Mouse (Mus musculus) G1E (cell line): ENCODE data around the gene Zmynd11. TPM values are rescaled to one million over a fixed set of nuclear protein-coding genes. Genes with fewer than 3 reads are reported as not detected.

Experiments
- ATAC-seq: 2 replicates; pipeline ENCODE4 v1.8.0; 2016; ENCODE audit warnings: mild to moderate bottlenecking; ENCODE audit not compliant: insufficient number of reproducible peaks, poor library complexity, low FRiP score, severe bottlenecking; ENCODE audit errors: extremely low read depth
- DNase-seq: peaks from one replicate; pipeline ENCODE4 v3.0.0; 2012; ENCODE audit warnings: low spot score
- H3K27me3 ChIP-seq: 2 replicates; pipeline ENCODE4 v1.6.1; 2012; ENCODE audit warnings: mild to moderate bottlenecking, low read length, inconsistent platforms; ENCODE audit not compliant: insufficient read depth
- H3K36me3 ChIP-seq: replicated peaks from 2 replicates; pipeline ENCODE3; 2012; ENCODE audit warnings: mild to moderate bottlenecking, inconsistent platforms
- H3K4me1 ChIP-seq: 2 replicates; pipeline ENCODE4 v1.6.1; 2012; ENCODE audit warnings: low read depth, low read length, inconsistent platforms, mixed read lengths; ENCODE audit not compliant: insufficient read depth
- H3K4me3 ChIP-seq: 2 replicates; pipeline ENCODE4 v1.5.1; 2012; ENCODE audit warnings: low read depth, mild to moderate bottlenecking, inconsistent platforms, low read length, moderate library complexity, mixed read lengths
- H3K9me3 ChIP-seq: replicated peaks from 2 replicates; pipeline ENCODE4 v1.6.1; 2012; ENCODE audit warnings: inconsistent platforms
- CTCF ChIP-seq: IDR thresholded peaks from 2 replicates; pipeline ENCODE4 v1.5.1; 2012; ENCODE audit warnings: low read depth, low read length, inconsistent platforms, mixed read lengths
- GATA1 ChIP-seq: IDR thresholded peaks from 2 replicates; pipeline ENCODE4 v1.6.1; 2012; ENCODE audit warnings: borderline replicate concordance, low read length, inconsistent platforms, mixed read lengths
- GATA2 ChIP-seq: IDR thresholded peaks from 2 replicates; pipeline ENCODE4 v1.6.1; 2012; ENCODE audit warnings: low read depth, low read length, inconsistent platforms, borderline replicate concordance
- POLR2AphosphoS5 ChIP-seq: IDR thresholded peaks from 2 replicates; pipeline ENCODE4 v1.6.1; 2012; ENCODE audit warnings: low read depth, low read length, inconsistent platforms; ENCODE audit not compliant: insufficient replicate concordance
- TAL1 ChIP-seq: conservative IDR thresholded peaks from 2 replicates; pipeline ENCODE4 v1.6.1; 2012; ENCODE audit warnings: low read depth, low read length, inconsistent platforms, mixed read lengths
- polyA plus RNA-seq: library from polyadenylated mRNA; stranded (reverse); fragments of >175 nt; gene quantifications from 2 replicates; pipeline ENCODE4 v1.2.3, GENCODE M21; 2012
- total RNA-seq, 2 experiments: library from RNA; stranded (forward) in 1 of 2; stranded (reverse) in 1 of 2; fragments of 200-1000 nt in 1 of 2; fragments of >200 nt in 1 of 2; fragmentation: Nextera tagmentation in 1 of 2; gene quantifications; 2 replicates each; pipeline ENCODE4 v1.2.3; 2014 to 2017

The Zmynd11 gene
- total and polyA plus RNA-seq, 3 experiments: 23.8 to 90.0 (median 76.9) TPM

DNA sequence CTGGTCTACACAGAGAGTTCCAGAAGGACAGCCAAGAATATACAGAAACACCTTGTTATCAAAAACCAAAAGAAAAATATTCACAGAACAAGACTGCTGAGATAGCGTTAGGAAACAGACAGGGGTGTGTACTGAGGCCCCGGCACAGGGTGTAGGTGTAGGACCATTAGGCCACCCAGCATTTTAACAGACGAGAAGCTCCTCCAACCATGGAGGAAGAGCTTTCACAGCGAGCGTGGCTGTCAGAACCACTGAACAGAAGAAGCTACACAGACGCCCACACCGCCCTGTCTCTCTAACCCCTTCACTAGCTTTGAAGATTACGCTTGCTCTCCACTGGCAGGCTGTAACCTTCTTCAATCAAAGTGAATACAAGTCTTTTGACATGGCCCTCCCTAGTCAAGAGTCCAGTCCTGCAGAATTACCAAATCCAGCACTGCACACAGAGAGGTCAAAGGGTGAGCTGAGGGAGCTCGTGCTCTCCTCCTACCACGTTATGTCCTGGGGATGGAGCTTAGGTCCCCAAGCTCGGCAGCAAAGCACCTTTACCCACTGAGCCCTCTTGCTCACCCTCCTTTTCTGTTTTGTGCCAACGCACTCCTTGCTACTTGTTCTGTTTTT, 62.4 kb downstream of the Zmynd11 start:
- Histone ChIP-seq H3K4me3 (no peak overlapping the region), H3K36me3 (peaks cover 61% of the 10 kb centered on the region), H3K4me1 (no peaks in the 10 kb centered on the region), H3K27me3 (no peaks in the 10 kb centered on the region), H3K9me3 (no peaks in the 10 kb centered on the region)
- DNase-seq (no peak), ATAC-seq (no peak)
- no peak for TF ChIP-seq POLR2AphosphoS5
- TF ChIP-seq CTCF: no peak
- TF ChIP-seq TAL1: no peak
- TF ChIP-seq GATA1: no peak
- no peak for TF ChIP-seq GATA2

DNA sequence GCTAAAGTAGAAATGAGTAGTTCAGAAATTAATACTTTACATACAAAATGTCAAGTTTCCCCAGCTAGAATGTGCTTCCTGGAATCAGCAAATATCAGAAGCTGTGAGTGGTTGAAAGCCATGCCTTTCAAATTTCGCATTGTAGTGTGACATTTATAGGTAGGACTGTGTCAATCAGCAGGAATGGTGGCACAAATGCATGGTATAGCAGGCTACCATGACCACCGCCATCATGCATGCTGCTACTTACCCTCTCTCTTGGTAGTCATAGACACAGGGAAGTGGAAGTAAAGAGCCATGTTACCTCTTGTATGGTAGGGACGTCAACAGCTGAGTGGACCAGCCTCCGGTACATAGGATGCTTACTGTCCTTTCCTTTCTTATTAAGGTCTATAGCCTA, 67.8 kb downstream of the Zmynd11 start:
- H3K4me3 ChIP-seq: no peak overlapping the region
- no peak for ATAC-seq
- DNase-seq: no peak
- peaks cover 77% of the 10 kb centered on the region for H3K36me3 ChIP-seq
- TF ChIP-seq POLR2AphosphoS5: no peak
- no peak for TF ChIP-seq CTCF
- TF ChIP-seq GATA2: no peak
- TF ChIP-seq TAL1: no peak
- TF ChIP-seq GATA1: no peak
- H3K4me1 ChIP-seq: no peaks in the 10 kb centered on the region
- H3K9me3 ChIP-seq: no peaks in the 10 kb centered on the region
- H3K27me3 ChIP-seq: no peaks in the 10 kb centered on the region

GRCm38 (mm10) chr13:9695809-9696208, 69.3 kb downstream of the Zmynd11 start:
- peaks cover 77% of the 10 kb centered on the region for H3K36me3 ChIP-seq
- ATAC-seq: no peak

GRCm38 (mm10) chr13:9695403-9695802, 69.7 kb downstream of the Zmynd11 start:
- H3K27me3 ChIP-seq: no peaks in the 10 kb centered on the region
- no peak overlapping the region for H3K4me3 ChIP-seq
- ATAC-seq (no peak), DNase-seq (no peak)
- TF ChIP-seq GATA1 (no peak), GATA2 (no peak), CTCF (no peak), TAL1 (no peak), POLR2AphosphoS5 (no peak)
- H3K36me3 ChIP-seq: peaks cover 77% of the 10 kb centered on the region
- no peaks in the 10 kb centered on the region for H3K9me3 ChIP-seq
- H3K4me1 ChIP-seq: no peaks in the 10 kb centered on the region

More at GRCm38 (mm10) chr13:9695809-9696208, 69.3 kb downstream of the Zmynd11 start:
- Histone ChIP-seq H3K4me3 (no peak overlapping the region), H3K27me3 (no peaks in the 10 kb centered on the region), H3K4me1 (no peaks in the 10 kb centered on the region), H3K9me3 (no peaks in the 10 kb centered on the region)
- no peak for TF ChIP-seq CTCF
- no peak for TF ChIP-seq TAL1
- no peak for DNase-seq

GRCm38 (mm10) chr13:9694651-9695050, 70.5 kb downstream of the Zmynd11 start:
- H3K36me3 ChIP-seq: peaks cover 79% of the 10 kb centered on the region
- no peaks in the 10 kb centered on the region for H3K27me3 ChIP-seq
- H3K9me3 ChIP-seq: no peaks in the 10 kb centered on the region
- DNase-seq (no peak), ATAC-seq (no peak)
- no peaks in the 10 kb centered on the region for H3K4me1 ChIP-seq
- no peak overlapping the region for H3K4me3 ChIP-seq
- TF ChIP-seq POLR2AphosphoS5: no peak
- no peak for TF ChIP-seq TAL1

- TF ChIP-seq GATA1 (no peak), TAL1 (no peak), CTCF (no peak), GATA2 (no peak), POLR2AphosphoS5 (no peak)
- peaks cover 92% of the 10 kb centered on the region for H3K36me3 ChIP-seq
- ATAC-seq: no peak
- no peak overlapping the region for H3K4me3 ChIP-seq
- no peaks in the 10 kb centered on the region for H3K4me1 ChIP-seq
- H3K27me3 ChIP-seq: no peaks in the 10 kb centered on the region
- H3K9me3 ChIP-seq: no peaks in the 10 kb centered on the region
- no peak for DNase-seq
These were observed 72.3 kb downstream of the Zmynd11 start for GRCm38 (mm10) chr13:9692876-9693275.

- H3K27me3 ChIP-seq: no peaks in the 10 kb centered on the region
- no peak overlapping the region for H3K4me3 ChIP-seq
- peaks cover 90% of the 10 kb centered on the region for H3K36me3 ChIP-seq
- ATAC-seq (no peak), DNase-seq (no peak)
- TF ChIP-seq POLR2AphosphoS5: no peak
- no peak for TF ChIP-seq TAL1
- no peak for TF ChIP-seq CTCF
- TF ChIP-seq GATA2: no peak
- no peak for TF ChIP-seq GATA1
- H3K9me3 ChIP-seq: no peaks in the 10 kb centered on the region
- no peaks in the 10 kb centered on the region for H3K4me1 ChIP-seq
These were observed 75.8 kb downstream of the Zmynd11 start for GRCm38 (mm10) chr13:9689366-9689765.
